Mouse (Mus musculus) lung, adult 18-20 months (tissue): Measurements from ENCODE around the gene Gja3.
A peak's percentile ranks its signal among the peaks of the same experiment; 100 is the strongest.

ENCODE experiments used
- DNase-seq, 2 experiments: peaks; one replicate each; pipeline ENCODE4 v3.0.0; 2022; ENCODE audit warnings: mixed read lengths in 2 of 2

The Gja3 gene

DNA sequence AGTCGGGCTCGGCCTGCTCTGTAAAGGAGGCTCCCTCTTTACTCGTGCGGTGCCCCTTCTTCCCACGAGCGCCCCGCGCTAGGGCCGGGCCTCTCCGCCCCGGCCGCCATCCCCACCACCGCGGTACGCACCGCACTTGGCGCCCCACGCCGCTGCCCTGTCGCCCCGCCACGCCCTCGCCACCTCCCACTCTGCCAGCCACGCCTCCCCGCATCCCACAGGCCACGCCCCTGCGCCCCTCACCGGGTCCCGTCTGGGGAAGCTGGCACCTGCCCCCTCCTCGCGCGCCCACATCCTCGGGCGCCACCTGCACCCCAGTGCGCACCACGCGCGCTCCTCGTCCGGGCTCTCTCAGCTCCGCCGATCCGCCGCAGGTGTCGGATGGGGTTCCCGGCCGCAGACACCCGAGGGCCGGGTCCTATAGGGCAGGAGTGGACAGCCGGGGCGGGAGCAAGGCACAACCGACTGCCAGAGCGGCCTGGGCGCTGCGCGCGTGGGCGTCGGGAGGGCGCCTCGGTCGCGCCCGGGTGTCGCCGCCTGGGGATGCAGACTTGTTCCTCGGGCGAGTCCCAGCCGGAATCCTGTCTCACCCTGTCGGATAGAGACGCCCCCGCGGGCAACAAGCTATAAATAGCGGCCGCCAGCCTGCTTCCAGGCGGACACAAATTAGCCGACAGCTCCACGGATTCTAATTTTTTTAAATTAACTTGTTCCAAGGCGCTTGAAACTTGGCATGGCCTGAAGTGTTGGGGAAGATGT, at the start of gene Gja3:
TSS of gene Gja3 (minus strand) at position 538 of the 759 bp plus-strand sequence.
- DNase-seq, result no peak

DNA sequence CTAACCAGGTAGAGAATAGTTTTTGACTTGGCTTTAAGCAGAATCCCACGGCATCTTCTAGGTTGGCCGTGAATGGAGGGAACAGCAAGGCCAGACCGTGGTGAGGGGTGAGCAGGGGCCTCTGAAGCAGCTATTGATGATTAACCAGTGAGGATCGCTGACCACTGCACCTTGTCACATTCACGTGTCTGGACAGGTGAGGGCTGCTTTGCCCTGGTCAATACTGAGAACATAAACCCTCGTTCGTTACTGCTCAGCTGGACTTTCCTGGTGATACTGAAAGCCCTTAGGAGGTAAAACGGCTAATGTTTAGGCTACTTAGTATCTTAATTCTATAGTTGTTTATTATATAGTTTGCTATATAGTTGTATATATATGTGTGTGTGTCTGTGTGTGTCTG, 49.2 kb upstream of the Gja3 start:
- no peak for DNase-seq

DNA sequence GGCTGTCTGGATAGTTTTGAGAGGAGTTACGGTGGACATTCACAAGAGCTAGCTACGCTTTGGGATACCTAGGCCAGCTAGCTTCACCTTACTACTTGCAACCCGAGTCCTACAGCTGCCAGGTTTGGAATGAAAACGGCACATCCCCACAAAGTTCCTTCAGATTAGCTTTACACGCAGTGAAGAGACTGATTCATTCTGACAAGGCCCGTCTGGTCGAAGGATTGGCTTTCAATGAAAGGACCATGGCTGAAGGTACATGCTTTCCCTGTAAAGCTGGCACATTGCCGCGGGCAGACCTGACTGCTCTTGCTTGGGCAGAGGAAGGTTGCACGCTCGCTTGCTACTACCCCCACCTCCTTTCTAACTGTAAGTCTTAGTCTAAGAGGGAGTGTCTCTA, 47.8 kb upstream of the Gja3 start:
- no peak for DNase-seq

DNA sequence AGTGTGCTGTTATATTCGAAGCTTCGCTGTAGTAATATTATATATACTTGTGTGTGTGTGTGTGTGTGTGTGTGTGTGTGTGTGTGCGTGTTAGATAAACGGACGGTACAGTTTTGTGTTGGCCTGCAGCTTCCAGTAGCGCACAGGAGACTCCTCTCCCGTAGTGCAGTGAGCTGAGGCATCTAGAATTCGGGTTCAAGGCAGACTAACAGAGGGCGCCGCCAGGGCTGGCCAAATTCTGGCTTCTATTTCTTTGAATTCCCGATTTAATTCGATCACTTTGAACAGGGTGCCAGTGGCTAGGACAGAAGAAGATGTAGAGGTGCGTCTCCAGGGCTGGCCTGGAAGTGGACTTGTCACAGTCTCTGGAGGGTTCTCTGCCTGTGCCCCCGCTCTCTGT, 47.2 kb upstream of the Gja3 start:
- no peak for DNase-seq

DNA sequence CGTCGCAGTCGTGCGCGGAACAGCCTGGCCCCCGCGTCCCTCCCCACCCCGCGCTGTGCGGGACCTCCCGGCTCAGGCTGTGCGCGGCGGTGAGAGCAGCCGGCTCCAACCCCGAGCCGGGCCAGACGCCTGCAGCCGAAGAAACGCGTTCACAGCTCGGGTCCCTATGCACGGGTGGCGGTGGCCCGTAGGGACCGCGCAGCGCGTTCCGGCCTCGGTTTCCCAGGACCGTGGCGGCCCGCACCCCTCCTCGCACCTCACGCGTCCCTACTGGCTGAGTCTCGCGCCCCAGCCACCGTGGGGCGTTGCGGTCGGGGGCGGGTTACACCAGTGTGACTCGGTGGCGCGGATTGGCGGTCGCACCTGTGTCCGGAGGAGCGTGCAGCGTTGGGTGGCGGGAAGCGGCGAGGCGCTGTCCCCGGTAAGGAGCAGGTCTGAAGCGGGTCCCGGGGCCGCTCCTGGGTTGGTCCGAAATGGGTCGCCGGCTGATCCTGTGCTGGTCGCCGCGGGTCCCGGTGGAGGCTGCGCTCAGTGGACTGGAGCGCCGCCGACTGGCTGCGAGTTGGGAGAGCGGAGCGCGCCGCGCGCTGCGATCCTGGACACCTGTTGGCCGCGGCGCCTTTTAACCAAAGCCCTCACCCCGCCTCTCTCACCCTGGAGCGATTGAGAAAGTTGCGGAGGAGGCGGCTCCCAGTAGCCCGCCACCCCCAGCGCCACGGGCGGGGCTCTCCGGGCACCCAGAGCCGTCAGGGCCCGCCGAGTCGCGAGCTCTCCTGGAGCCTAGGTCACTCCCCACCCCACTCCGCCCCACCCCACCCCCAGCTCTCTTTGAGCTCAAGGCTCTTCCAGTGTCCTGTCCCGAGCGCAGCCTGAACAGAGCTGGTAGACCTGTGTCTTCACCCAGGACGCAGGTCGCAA, 46.5 kb upstream of the Gja3 start, which contains the start of gene Gjb2:
TSS of gene Gjb2 (minus strand) at position 597 of the 918 bp plus-strand sequence.
- DNase-seq, result peak; percentile 76 to 83

DNA sequence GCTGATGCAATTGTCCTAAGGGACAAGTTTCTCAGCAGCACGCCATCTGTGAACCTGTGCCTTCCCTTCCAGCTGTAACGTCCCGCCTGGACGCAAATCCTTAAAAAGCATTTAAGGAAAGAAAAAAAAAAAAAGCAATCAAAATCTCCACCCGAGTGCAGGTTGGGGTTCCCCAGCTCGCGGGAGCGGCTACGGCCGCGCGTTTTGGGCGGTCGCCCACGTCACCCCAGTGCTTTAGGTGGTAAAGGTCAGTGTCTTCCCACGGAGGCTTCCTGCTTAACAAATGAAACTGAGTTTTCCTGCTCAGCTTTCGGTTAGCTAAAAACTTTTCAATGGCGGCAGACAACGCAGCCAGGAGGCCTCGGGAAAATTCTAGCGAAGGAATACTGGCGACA, 45.8 kb upstream of the Gja3 start:
- DNase-seq, result peak in 1 of 2 experiments; percentile 16

DNA sequence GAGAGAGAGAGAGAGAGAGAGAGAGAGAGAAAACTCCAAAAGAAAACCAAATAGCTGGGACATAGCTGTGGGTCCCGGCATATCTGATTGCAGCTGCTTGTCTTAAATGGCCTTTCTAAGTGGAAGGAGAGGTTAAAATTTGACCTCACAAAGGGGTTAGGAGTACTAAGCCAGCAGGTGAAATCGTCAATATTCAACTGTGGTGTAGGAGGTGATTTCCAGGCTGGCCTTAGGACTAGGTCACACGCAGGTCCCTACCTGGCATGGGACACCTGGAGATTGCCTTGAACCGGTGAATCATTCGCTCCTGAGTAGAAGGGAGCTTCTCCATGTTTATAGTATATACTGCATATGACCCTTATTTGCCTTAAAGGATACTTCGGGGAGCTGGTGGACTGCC, 45.2 kb upstream of the Gja3 start:
- DNase-seq, result no peak

DNA sequence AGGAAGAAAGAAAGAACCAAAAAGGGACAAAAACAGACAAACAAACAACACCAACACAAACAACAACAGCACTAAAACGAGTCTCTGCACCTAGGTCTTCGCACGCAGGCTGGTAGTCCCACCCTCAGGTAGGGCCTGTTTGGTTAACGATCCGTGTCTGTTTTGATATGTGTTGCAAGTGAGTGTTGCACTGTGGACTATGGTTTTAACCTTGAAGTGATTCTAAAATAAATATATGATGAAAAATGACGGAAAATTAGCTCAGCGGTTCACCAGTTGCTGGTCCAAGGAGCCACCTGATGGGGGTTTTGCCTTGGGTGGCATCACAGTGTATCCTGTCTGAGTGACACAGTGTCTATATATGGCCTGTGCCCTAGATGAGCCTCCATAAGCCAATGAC, 43.7 kb upstream of the Gja3 start:
- no peak for DNase-seq

DNA sequence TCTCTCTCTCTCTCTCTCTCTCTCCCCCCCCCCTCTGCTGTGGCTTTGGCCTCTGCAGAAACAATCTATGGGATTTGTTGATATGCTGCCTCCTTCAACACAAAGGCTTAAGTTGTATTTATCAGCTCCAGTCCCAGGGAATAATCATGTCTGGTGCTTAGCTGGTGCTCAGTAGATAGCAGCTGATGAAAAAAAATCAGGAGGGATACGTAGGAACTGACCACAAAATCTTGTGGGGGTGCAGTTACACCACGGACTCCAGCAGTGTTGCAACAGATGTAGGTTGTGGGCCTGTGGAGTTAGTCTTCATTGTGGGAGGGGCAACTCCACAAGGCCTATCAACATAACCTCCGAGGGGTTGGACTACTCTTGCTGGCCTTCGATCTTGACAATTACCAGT, 38.0 kb upstream of the Gja3 start:
- no peak for DNase-seq

DNA sequence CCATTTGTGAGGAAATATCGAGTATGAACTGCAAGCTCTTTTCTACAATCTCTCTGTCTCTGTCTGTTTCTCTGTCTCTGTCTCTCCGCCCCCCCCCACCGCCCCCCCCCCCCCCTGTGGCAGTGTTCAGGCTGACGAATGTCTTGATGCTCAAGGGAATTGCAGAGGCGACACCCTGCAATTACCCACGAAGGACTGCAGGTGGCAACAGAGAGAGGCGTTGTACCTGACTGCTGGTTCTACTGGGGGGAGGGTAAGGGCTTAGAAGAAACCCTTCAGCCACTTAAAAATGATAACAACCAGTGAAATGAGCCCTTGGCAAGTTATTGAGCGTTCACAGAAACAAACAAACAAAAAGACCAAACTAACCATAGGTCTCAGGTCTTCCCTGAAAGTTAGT, 35.1 kb upstream of the Gja3 start:
- peak; percentile 36 to 58 for DNase-seq

DNA sequence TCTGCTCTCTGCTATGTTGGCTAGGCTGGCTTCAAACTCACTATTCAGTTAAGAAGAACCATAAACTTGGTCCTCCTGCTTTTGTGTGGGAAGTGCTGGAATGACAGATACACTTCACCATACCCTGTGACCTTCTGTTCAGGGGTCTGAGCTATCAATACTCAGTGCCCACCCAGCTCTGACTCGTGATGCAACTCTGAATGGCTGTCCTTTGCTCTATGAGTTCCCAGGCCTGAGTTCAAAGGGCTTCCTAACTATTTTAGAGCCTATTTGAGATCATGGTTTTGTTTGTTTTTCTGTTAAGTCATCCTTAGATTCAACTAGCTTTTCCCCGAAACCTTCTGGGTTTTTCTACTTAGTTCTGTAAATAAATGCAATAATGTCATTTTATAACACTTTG, 32.1 kb upstream of the Gja3 start:
- no peak for DNase-seq

DNA sequence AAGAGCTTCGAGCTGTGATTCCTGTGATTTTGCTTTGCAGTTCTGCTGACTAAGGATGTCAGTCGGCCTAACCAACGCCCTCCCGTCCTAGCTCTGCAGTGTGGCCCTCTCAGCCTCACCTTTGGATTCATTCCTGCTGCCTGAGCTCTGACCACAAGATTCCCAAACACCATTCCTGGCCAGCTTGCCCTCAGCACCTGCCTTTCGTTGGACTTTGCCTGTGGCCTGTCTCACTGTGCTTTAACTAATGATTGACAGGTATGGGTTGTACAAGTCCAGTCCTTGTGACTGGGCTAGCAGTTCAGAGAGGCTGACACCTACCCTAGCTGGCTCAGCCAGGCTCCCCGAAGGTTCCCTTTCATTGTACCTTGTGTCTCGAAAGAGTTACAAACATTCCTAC, 31.2 kb upstream of the Gja3 start:
- no peak for DNase-seq

DNA sequence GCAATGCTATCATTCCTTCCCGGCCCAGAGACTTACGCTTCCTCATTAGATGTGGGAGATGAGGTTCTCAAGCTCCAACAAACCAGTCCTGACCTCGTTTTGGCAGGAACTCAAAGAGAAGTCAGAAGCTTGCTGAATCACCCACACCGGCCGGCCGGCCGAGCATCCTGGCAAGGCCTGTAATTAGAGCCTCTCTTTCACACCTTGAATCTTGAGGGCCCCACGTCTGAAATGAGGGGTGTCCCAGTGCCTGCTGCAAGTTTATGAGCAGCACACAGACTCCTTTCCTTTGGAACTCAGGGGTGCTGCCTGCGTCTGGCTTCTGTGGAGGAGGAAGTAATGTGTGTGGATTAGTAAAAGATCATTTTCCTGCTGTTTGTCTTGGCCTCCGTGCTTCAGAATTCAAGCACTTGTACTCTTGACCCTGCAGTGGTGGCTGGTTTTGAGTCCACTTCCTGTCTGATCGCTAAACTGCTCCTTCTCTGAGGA, 26.3 kb upstream of the Gja3 start:
- DNase-seq, result peak; percentile 28 to 57

DNA sequence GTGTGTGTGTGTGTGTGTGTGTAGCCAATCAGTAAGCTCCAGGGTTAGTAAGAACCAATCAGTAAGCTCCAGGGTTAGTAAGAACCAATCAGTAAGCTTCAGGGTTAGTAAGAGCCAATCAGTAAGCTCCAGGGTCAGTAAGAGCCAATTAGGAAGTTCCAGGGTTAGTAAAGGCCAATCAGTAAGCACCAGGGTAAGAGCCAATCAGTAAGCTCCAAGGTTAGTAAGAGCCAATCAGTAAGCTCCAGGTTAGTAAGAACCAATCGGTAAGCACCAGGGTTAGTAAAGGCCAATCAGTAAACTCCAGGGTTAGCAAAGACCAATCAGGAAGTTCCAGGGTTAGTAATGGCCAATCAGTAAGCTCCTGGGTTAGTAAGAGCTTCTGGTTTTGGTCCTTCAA, 25.0 kb upstream of the Gja3 start:
- DNase-seq, result no peak

DNA sequence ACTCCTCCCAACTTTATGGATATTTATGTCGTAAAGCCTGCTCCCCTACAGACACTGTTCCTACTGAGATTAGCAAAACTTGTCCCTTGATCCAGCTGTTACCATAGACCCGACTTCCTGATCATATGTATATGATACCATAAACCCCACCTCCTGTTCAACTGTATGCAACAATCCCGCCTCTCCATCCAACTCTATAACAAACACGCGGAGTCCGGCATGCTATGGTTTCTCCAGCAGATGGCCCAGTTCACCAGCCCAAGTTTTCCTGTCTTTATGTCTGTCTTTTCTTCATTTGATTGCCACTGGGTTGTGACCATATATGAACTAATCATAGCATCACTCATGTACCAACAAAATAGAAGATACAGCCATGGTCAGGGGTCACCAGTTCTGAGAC, 17.6 kb upstream of the Gja3 start:
- DNase-seq, result no peak

DNA sequence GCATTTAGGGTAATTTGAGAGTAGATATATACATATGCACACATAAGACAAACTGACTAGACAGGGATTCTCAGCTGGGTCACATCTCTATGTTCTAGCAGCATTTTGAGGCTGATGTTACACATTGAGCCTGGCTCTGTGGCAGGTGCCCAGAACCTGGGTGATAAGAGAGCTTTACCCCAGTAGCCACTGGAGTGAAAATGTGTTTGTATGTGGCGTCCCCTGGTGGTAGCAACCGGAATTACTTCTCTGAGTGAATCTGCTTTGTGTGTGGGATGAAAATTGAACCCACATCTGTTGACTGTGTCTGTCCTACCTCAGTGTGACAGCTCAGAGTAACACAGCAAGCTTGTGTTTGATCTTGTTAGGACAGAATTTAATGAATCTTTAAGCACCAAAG, 12.0 kb upstream of the Gja3 start:
- peak; percentile 24 to 42 for DNase-seq

DNA sequence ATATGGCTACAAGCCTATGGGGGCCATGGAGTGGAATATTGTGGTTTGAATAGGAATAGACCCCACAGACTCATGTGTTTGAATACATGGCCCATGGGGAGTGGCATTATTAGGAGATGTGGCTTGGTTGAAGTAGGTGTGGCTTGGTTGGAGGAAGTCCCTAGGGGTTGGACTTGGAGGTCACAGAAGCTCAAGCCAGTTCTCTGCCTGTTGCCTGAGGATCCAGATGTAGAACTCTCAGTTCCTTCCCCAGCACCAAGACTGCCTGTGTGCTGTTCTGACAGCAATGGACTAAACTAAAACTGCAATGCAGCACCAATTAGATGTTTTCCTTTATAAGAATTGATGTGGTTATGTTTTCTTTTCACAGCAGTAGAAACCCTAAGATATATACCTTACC, 8.2 kb upstream of the Gja3 start:
- DNase-seq, result no peak

DNA sequence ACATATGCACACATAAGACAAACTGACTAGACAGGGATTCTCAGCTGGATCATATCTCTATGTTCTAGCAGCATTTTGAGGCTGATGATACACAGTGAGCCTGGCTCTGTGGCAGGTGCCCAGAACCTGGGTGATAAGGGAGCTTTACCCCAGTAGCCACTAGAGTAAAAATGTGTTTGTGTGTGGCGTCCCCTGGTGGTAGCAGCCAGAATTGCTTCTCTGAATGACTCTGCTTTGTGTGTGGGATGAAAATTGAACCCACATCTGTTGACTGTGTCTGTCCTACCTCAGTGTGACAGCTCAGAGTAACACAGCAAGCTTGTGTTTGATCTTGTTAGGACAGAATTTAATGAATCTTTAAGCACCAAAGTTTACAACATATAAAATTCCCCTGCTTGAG, 2.2 kb upstream of the Gja3 start:
- peak; percentile 41 to 48 for DNase-seq

DNA sequence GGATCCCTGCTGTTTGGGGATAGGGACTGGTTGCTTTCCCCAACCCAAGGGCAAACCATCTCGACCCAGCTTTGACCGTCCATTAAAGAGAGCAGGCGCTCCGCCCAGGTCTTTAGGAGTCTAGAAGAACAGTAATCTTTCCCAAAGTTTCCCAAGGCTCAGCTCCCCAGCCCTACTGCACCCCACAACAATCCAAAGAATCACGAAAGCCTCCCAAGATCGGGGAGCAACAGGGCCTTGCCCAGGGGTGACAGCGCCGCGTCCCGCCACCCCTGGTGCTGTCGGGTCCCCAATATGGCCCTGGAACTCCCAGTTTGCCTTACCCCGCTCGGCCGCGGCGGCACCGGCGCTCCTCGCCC, 717 bp downstream of the Gja3 start:
- DNase-seq, result no peak

DNA sequence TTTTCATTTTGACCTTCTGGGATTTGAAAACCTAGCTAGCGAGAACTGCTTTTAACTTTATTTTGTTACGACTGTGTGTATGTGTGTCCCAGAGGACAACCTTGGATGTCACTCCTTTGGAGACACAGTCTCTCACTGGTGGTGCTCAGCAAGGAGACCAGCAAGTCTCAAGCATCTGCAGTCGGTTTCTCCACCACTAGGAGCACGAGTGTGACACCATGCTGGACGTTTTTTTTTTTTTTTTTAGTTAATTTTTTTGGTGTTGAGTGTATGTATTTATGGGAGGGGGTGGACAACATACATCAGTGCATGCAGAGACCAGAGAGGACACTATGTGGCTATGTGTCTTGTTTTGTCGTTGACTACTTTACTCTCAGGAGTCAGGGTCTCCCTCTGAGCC, 5.2 kb downstream of the Gja3 start:
- no peak for DNase-seq

DNA sequence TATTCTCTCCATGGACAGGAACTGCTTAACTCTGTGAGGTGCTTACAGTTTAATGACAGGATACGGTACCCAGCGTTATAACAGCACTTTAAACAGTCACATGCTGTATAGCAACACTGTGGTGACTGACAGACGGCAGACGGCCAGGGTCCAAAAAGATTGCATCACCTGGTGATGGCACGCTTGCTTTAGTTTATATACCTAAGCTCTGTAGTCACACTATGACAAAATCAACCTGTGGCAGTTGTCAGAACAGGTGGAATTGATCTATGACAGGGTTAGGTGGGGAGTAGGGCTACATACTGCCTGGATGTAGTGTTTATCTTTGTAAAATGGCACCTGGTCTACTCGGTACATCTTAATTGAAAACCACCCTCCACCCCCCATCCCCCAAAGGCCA, 14.0 kb downstream of the Gja3 start:
- DNase-seq, result no peak

DNA sequence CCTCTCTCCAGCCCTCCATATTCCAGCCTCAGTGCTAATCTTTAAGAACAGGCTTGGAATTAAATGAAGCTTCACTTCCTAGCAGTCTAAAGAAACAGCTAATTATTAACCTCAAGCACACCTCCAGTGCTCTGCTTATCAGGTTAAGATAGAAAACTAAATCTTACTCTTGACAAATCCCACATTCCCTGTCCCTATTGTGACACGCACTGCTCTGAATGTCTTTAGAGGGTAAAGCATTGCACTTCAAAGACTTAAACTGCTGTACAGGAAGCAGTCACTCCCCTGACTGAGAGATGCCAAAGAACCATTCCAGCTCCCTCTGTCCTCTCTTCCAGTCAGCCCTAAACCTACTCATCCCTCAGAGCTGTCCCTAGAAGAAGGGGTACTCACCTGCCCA, 16.5 kb downstream of the Gja3 start:
- no peak for DNase-seq

DNA sequence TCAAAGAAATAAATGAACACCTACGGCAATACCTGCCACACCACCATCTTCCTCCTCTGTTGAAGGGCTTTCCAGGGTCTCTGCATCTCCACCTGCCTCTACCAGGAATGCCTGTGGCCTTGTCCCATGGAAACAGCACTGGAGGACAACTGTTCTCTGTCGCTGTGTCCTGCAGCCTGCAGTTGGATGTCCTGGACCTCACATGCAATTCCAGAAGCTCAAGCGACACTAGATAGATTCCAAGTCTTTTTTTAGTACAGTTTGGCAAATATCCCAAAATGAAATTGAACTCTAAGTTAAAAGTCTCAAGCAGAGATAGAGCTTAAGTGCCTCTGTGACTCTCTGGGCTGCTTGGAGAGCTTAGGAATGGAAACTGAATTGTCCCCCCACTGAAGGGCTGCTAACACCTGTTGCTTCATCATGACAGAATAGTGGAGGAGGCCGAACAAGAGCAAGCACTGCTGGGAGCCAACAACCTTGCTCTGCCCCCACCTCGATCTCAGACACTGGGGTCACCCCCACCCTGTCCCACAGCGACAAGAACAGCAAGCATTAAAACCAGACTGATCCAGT, 22.9 kb downstream of the Gja3 start:
- DNase-seq, result no peak

DNA sequence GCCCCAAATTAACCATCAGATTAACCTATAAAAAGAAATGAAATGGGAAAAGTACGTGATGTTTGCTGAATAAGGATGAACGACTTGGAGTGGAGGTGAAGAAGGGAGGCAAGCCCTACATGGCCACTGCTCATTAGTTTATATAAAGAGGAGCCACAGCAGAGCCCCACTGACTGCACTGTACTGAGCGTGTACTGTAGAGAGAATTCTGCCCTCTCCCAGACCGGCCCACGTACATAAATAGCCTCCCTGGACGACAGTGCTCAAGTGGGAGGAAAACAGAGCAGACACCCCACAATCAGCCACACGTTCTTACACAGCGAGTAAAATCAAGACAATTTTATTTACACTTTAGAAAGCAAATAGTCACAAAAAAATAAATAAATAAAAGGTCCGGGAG, 23.8 kb downstream of the Gja3 start:
- DNase-seq, result no peak
